24 mouse cellular contexts compared by ENCODE assay signal in the genomic region with DNA sequence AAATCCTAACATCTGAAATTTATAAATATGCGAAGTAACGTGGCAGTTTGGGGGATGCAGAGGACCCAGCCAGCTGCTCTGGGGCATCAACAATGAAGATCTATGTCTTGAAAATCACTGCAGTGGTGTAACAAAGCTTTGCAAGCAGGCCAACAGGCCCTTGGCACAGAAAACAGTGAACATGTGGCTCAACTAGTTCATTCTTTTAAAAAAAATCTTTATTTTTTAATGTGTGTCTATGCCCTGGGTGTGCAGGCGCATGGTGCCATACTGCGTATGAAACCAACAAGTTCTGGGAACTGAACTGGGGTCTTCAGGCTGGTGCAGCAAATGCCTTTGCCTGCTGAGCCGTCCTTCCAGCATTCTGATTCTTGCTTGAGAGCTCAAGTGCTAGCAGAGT. TPM values are rescaled to one million over a fixed set of nuclear protein-coding genes. Genes with fewer than 3 reads are reported as not detected.
DNase-seq lines count a peak whose midpoint lies in the region; ATAC-seq and TF ChIP-seq lines count a peak whose summit lies in the region.
"Had no signal": no experiment of that assay in that cellular context is flagged by ENCODE, and none has a peak within 500 bp of the region (broad histone marks: within the 10 kb centered on the region; RNA-seq: fewer than 3 reads in every experiment).

No protein-coding gene starts in this region.

- peak overlapping the region; percentile 59 for H3K27ac ChIP-seq in cerebellum, adult 2 months (ENCODE audit: insufficient read depth, low read length)
- H3K27ac ChIP-seq in layer of hippocampus, adult 2 months, result peak overlapping the region; percentile 64
- H3K27ac ChIP-seq: embryonic facial prominence, embryonic 12.5 days; forebrain, embryonic 12.5 days; forebrain, embryonic 15.5 days; heart, embryonic 15.5 days; hindbrain, embryonic 10.5 days; hindbrain, embryonic 13.5 days; intestine, embryonic 15.5 days had no signal

- no peak for TF ChIP-seq POLR2A in cerebellum, adult 2 months (IDR thresholded peaks at IDR 0.05; ENCODE audit: borderline replicate concordance, insufficient read depth, low read length)

- DNase-seq in cerebellum, adult 2 months, result peak; percentile 34 to 47
- no peak for DNase-seq in cerebellum, adult 11-12 months
- DNase-seq in cerebellum, postnatal 25 days, result peak; percentile 29 to 41
- no peak for DNase-seq in layer of hippocampus, adult 2 months (ENCODE audit: low spot score in 2 of 2)
- no peak for DNase-seq in layer of hippocampus, adult 8-10 months (ENCODE audit: low spot score in 2 of 2)
- DNase-seq: adrenal gland, postnatal 10 days; adrenal gland, postnatal 36 days; gastrocnemius, postnatal 10 days; gastrocnemius, postnatal 36 days; heart, postnatal 10 days; heart, postnatal 36 days; kidney, adult 11 months; kidney, adult 8-10 months had no signal

- peaks cover 39% of the 10 kb centered on the region for H3K4me1 ChIP-seq in cerebellum, adult 2 months (ENCODE audit: control insufficient read depth, insufficient read depth, low read length)

- no peaks in the 10 kb centered on the region for H3K27me3 ChIP-seq in cerebellum, adult 2 months (ENCODE audit: control insufficient read depth, insufficient read depth, low read length)
- H3K27me3 ChIP-seq: embryonic facial prominence, embryonic 12.5 days; forebrain, embryonic 15.5 days; heart, embryonic 15.5 days; hindbrain, embryonic 13.5 days; intestine, embryonic 15.5 days had no signal

- no peak for TF ChIP-seq CTCF in cerebellum, adult 2 months (IDR thresholded peaks at IDR 0.05; ENCODE audit: borderline replicate concordance, insufficient read depth, low read depth, low read length)
- TF ChIP-seq CTCF in layer of hippocampus, adult 2 months (conservative IDR thresholded peaks at IDR 0.05), result no peak

- no peak overlapping the region for H3K4me3 ChIP-seq in cerebellum, adult 2 months (replicated peaks; ENCODE audit: insufficient read depth, low read depth, low read length)
- H3K4me3 ChIP-seq in layer of hippocampus, adult 2 months, result no peak overlapping the region
- H3K4me3 ChIP-seq: embryonic facial prominence, embryonic 12.5 days; erythroblast, embryonic 14.5 days; forebrain, embryonic 12.5 days; forebrain, embryonic 15.5 days; heart, embryonic 15.5 days; hindbrain, embryonic 10.5 days; hindbrain, embryonic 13.5 days; intestine, embryonic 15.5 days had no signal

- ATAC-seq in cerebellum, adult (ENCODE audit: insufficient number of reproducible peaks, low FRiP score, low TSS enrichment), result no peak
- ATAC-seq: activated CD4-positive, CD25-positive, alpha-beta regulatory T cell, adult 4 months; forebrain, embryonic 15.5 days; hindbrain, embryonic 16.5 days; intestine, embryonic 15.5 days had no signal

- 37% methylated on average over 5 of the region's 5 CpGs for WGBS in cerebellum, adult 2 months

RNA-seq across cellular contexts. Expression of a gene that starts 32.7 kb away (rescaled TPM):
- polyA plus RNA-seq in cerebellum, adult 2 months (2012; rRNA removed), result 103 and 114 TPM in 2 replicates
- total RNA-seq in layer of hippocampus, adult 2 months (2021), result 100 to 1,000 TPM; 374 to 406 TPM
- 100 to 1,000 TPM; 331 to 365 (median 343) TPM for total RNA-seq in layer of hippocampus, adult 8-10 months (2022)

RNA-seq across cellular contexts. Expression of a gene that starts 32.8 kb away (rescaled TPM):
- 76.9 and 91.6 TPM in 2 replicates for polyA plus RNA-seq in cerebellum, adult 2 months (2012; rRNA removed)
- total RNA-seq in layer of hippocampus, adult 2 months (2021), result 10 to 100 TPM; 88.5 to 98.8 TPM
- 100 to 1,000 TPM in 3 of 4 experiments, 10 to 100 TPM in 1; 99.8 to 121 (median 105) TPM for total RNA-seq in layer of hippocampus, adult 8-10 months (2022)

Comparison
In these comparisons a context has a peak if more than half of its experiments do, and no peak if none do; other contexts are left out.
1. DNase-seq: peak in cerebellum, adult 2 months (2 of 2) and cerebellum, postnatal 25 days (2 of 2); none in cerebellum, adult 11-12 months (single experiment), layer of hippocampus, adult 2 months (0 of 2) and layer of hippocampus, adult 8-10 months (0 of 2).